Mouse (Mus musculus) frontal cortex, postnatal 25 days (tissue): Measurements from ENCODE around the gene Sult1d1.
"Not testable (repeated sequence)": the region's sequence is repeated elsewhere in the genome, so short reads cannot be mapped to it uniquely, and the experiment has no call there.

Experiments
- DNase-seq, 2 experiments: peaks; one replicate each; pipeline ENCODE4 v3.0.0; 2022; ENCODE audit warnings: low spot score in 2 of 2

The Sult1d1 gene

GRCm38 (mm10) chr5:87568845-87569244 is at the start of gene Sult1d1:
Gene Sult1d1 (minus strand): TSS chr5:87569027.
- DNase-seq, result no peak

GRCm38 (mm10) chr5:87615128-87615390 is 46.2 kb upstream of the Sult1d1 start:
- DNase-seq, result no peak

- no peak for DNase-seq
These were observed 45.7 kb upstream of the Sult1d1 start for GRCm38 (mm10) chr5:87614364-87615127.

- DNase-seq, result no peak
These were observed 32.2 kb upstream of the Sult1d1 start for GRCm38 (mm10) chr5:87601018-87601417.

GRCm38 (mm10) chr5:87597891-87598290 is 29.1 kb upstream of the Sult1d1 start:
- DNase-seq, result no peak

GRCm38 (mm10) chr5:87591494-87591893 is 22.7 kb upstream of the Sult1d1 start, which contains the start of gene Sult1e1:
Gene Sult1e1 (minus strand): TSS chr5:87591594.
- no peak for DNase-seq

- DNase-seq, result no peak
These were observed 21.1 kb upstream of the Sult1d1 start for GRCm38 (mm10) chr5:87589916-87590315.

- DNase-seq, result no peak
These were observed 11.6 kb upstream of the Sult1d1 start for GRCm38 (mm10) chr5:87580389-87580788.

- no peak for DNase-seq
These were observed 5.3 kb upstream of the Sult1d1 start for GRCm38 (mm10) chr5:87574174-87574573.

- DNase-seq, result no peak
These were observed 4.7 kb upstream of the Sult1d1 start for GRCm38 (mm10) chr5:87573490-87573889.

- DNase-seq, result no peak
These were observed 4.0 kb upstream of the Sult1d1 start for GRCm38 (mm10) chr5:87572781-87573180.

- no peak for DNase-seq
These were observed 1.5 kb downstream of the Sult1d1 start for GRCm38 (mm10) chr5:87567306-87567705.

GRCm38 (mm10) chr5:87562966-87563365 is 5.9 kb downstream of the Sult1d1 start:
- DNase-seq, result no peak

- DNase-seq, result no peak
These were observed 6.3 kb downstream of the Sult1d1 start for GRCm38 (mm10) chr5:87562526-87562925.

- DNase-seq, result no peak
These were observed 8.7 kb downstream of the Sult1d1 start for GRCm38 (mm10) chr5:87560145-87560544.

GRCm38 (mm10) chr5:87550935-87551334 is 17.9 kb downstream of the Sult1d1 start:
- no peak for DNase-seq

- no peak for DNase-seq
These were observed 30.7 kb downstream of the Sult1d1 start, which contains the start of gene Sult1b1 for GRCm38 (mm10) chr5:87538111-87538510. Gene Sult1b1 (minus strand): TSS chr5:87538195.

GRCm38 (mm10) chr5:87535994-87536644 is 32.7 kb downstream of the Sult1d1 start:
- no peak for DNase-seq

- DNase-seq, result no peak
These were observed 36.5 kb downstream of the Sult1d1 start for GRCm38 (mm10) chr5:87532288-87532687.

GRCm38 (mm10) chr5:87523561-87523960 is 45.3 kb downstream of the Sult1d1 start:
- DNase-seq, result not testable (repeated sequence)

- no peak for DNase-seq
These were observed 62.9 kb downstream of the Sult1d1 start for GRCm38 (mm10) chr5:87505776-87506458.
